Mouse (Mus musculus) erythroblast, embryonic 14.5 days (primary cell): ENCODE measurements around the gene Apoa1. TPM values are rescaled to one million over a fixed set of nuclear protein-coding genes. Genes with fewer than 3 reads are reported as not detected.

ENCODE experiments used
- H3K27me3 ChIP-seq: 2 replicates; pipeline ENCODE4 v1.6.1; 2012; ENCODE audit warnings: inconsistent platforms; ENCODE audit not compliant: control insufficient read depth
- H3K36me3 ChIP-seq: 2 replicates; pipeline ENCODE4 v1.6.1; 2012; ENCODE audit warnings: mild to moderate bottlenecking, inconsistent platforms; ENCODE audit not compliant: control insufficient read depth
- H3K4me1 ChIP-seq: 2 replicates; pipeline ENCODE4 v1.6.1; 2012; ENCODE audit warnings: inconsistent platforms; ENCODE audit not compliant: control insufficient read depth
- H3K4me3 ChIP-seq: replicated peaks from 2 replicates; pipeline ENCODE3; 2012; ENCODE audit warnings: moderate library complexity, mild to moderate bottlenecking, inconsistent platforms
- H3K9me3 ChIP-seq: 2 replicates; pipeline ENCODE4 v1.6.1; 2012; ENCODE audit warnings: low read length, inconsistent platforms, mixed read lengths; ENCODE audit not compliant: control insufficient read depth
- GATA1 ChIP-seq: IDR thresholded peaks from 2 replicates; pipeline ENCODE4 v1.6.1; 2012; ENCODE audit warnings: low read length, inconsistent platforms, mixed read lengths
- TAL1 ChIP-seq: IDR thresholded peaks from 3 replicates; pipeline ENCODE4 v1.6.1; 2012; ENCODE audit warnings: low read length, inconsistent platforms, mixed read lengths
- polyA plus RNA-seq: library from polyadenylated mRNA; stranded (reverse); fragments of >175 nt; gene quantifications from 2 replicates; pipeline ENCODE4 v1.2.3, GENCODE M21; 2012

Gene Apoa1
- polyA plus RNA-seq: 5.9 and 7.1 TPM in 2 replicates

DNA sequence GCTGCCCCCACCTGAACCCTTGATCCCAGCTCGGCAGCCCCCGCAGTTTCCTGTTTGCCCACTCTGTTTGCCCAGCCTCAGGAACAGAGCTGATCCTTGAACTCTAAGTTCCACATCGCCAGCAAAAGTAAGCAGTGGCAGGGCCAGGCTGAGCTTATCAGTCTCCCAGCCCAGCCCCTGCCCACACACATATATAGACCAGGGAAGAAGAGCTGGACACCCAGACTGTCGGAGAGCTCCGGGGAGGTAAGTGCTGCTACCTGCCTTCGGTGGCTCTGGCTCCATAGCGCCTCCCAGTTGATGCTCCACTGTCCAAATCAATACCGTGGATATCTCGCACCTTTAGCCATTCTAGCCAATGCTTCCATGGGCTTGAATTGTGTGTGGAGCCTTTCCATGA lies at the start of gene Apoa1:
Apoa1 (plus strand) TSS at position 90 of the 400 bp plus-strand sequence.
- no peaks in the 10 kb centered on the region for H3K27me3 ChIP-seq
- H3K4me1 ChIP-seq: peaks cover 6% of the 10 kb centered on the region
- no peaks in the 10 kb centered on the region for H3K36me3 ChIP-seq
- TF ChIP-seq GATA1: no peak
- no peak for TF ChIP-seq TAL1
- H3K4me3 ChIP-seq: peak within 1 kb of the TSS; percentile 56
- no peaks in the 10 kb centered on the region for H3K9me3 ChIP-seq

GRCm38 (mm10) chr9:46178595-46178994 lies 49.8 kb upstream of the Apoa1 start:
- no peaks in the 10 kb centered on the region for H3K9me3 ChIP-seq
- H3K36me3 ChIP-seq: peaks cover 9% of the 10 kb centered on the region; the same call in 1 of the 2 replicates
- H3K4me1 ChIP-seq: peaks cover 6% of the 10 kb centered on the region
- no peaks in the 10 kb centered on the region for H3K27me3 ChIP-seq
- no peak for TF ChIP-seq TAL1
- no peak for TF ChIP-seq GATA1
- H3K4me3 ChIP-seq: no peak overlapping the region

- no peak overlapping the region for H3K4me3 ChIP-seq
- H3K4me1 ChIP-seq: no peaks in the 10 kb centered on the region
- H3K36me3 ChIP-seq: peaks cover 9% of the 10 kb centered on the region; the same call in 1 of the 2 replicates
- TF ChIP-seq GATA1 (no peak), TAL1 (no peak)
- H3K9me3 ChIP-seq: no peaks in the 10 kb centered on the region
- H3K27me3 ChIP-seq: no peaks in the 10 kb centered on the region
Observed at GRCm38 (mm10) chr9:46181297-46181696, 47.1 kb upstream of the Apoa1 start.

GRCm38 (mm10) chr9:46184542-46184941 lies 43.8 kb upstream of the Apoa1 start:
- no peaks in the 10 kb centered on the region for H3K4me1 ChIP-seq
- H3K9me3 ChIP-seq: no peaks in the 10 kb centered on the region
- H3K27me3 ChIP-seq: no peaks in the 10 kb centered on the region
- H3K36me3 ChIP-seq: no peaks in the 10 kb centered on the region; the same call in 1 of the 2 replicates
- no peak for TF ChIP-seq GATA1
- no peak for TF ChIP-seq TAL1
- H3K4me3 ChIP-seq: no peak overlapping the region

GRCm38 (mm10) chr9:46185191-46185590 lies 43.2 kb upstream of the Apoa1 start:
- H3K36me3 ChIP-seq: no peaks in the 10 kb centered on the region; the same call in 1 of the 2 replicates
- no peak overlapping the region for H3K4me3 ChIP-seq
- H3K27me3 ChIP-seq: no peaks in the 10 kb centered on the region
- H3K9me3 ChIP-seq: no peaks in the 10 kb centered on the region
- TF ChIP-seq GATA1 (no peak), TAL1 (no peak)
- no peaks in the 10 kb centered on the region for H3K4me1 ChIP-seq

DNA sequence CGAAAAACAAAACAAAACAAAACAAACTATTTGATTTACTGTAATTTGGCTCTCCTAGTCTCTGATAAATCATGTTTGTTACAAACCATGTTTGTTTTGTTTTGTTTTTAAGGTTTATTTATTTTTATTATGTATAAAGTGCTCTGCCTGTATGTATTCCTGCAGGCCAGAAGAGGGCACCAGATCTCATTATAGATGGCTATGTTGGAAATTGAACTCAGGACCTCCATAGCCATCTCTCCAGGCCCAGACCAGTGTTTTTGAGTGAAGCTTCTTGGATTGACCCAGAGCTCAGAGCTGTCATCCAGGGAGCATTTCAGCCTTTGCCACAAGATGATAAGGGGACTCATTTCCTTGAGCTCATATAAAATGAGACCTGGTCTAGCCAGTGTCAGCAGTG lies 42.0 kb upstream of the Apoa1 start:
- Histone ChIP-seq H3K9me3 (no peaks in the 10 kb centered on the region), H3K27me3 (no peaks in the 10 kb centered on the region), H3K4me3 (no peak overlapping the region), H3K4me1 (no peaks in the 10 kb centered on the region), H3K36me3 (no peaks in the 10 kb centered on the region; the same call in 1 of the 2 replicates)
- TF ChIP-seq TAL1: no peak
- no peak for TF ChIP-seq GATA1

DNA sequence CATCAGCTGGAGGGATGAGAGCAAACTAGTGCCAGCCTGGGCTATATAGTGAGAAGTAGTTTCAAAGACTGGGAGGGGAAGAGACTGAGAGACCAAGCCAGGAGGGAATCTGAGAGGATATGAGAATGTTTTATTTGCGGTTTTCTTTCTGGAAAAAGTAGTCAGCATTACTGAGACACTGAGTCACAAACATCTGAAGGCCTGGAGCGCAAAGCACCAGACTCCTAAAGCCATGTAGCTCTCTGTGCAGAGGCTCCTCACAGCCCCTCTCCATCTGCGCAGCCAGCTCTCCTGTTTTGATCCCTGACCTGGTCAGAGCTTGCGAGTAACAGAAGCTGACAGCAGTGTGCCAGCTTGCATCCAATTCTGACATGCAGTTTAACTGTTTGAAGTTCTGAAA lies 40.0 kb upstream of the Apoa1 start:
- Histone ChIP-seq H3K9me3 (no peaks in the 10 kb centered on the region), H3K36me3 (no peaks in the 10 kb centered on the region; the same call in 1 of the 2 replicates), H3K27me3 (no peaks in the 10 kb centered on the region), H3K4me3 (no peak overlapping the region), H3K4me1 (no peaks in the 10 kb centered on the region)
- no peak for TF ChIP-seq TAL1
- TF ChIP-seq GATA1: no peak

GRCm38 (mm10) chr9:46188956-46189355 lies 39.4 kb upstream of the Apoa1 start:
- Histone ChIP-seq H3K9me3 (no peaks in the 10 kb centered on the region), H3K4me1 (no peaks in the 10 kb centered on the region), H3K36me3 (no peaks in the 10 kb centered on the region; the same call in 1 of the 2 replicates), H3K4me3 (no peak overlapping the region), H3K27me3 (no peaks in the 10 kb centered on the region)
- TF ChIP-seq GATA1 (no peak), TAL1 (no peak)

DNA sequence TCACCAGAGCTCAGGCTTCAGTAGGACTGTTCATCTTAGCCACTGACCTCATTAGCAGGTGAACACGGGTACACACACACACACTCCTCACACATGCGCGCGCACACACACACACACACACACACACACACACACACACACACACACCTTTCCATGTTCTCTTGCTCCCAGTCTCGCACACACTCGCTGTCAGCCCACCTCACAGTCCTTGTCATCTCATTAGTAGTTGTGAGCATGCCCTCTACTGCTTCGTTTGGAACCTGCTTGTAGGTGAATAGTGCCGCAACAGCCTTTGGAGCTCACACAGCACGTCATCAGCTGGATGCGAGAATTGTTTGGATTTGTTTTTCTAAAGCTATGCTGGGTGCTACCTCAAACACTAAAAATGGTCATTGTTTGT lies 39.0 kb upstream of the Apoa1 start:
- no peaks in the 10 kb centered on the region for H3K9me3 ChIP-seq
- no peak for TF ChIP-seq TAL1
- TF ChIP-seq GATA1: no peak
- H3K4me1 ChIP-seq: no peaks in the 10 kb centered on the region
- H3K27me3 ChIP-seq: no peaks in the 10 kb centered on the region
- H3K4me3 ChIP-seq: no peak overlapping the region
- H3K36me3 ChIP-seq: peaks cover 1% of the 10 kb centered on the region

DNA sequence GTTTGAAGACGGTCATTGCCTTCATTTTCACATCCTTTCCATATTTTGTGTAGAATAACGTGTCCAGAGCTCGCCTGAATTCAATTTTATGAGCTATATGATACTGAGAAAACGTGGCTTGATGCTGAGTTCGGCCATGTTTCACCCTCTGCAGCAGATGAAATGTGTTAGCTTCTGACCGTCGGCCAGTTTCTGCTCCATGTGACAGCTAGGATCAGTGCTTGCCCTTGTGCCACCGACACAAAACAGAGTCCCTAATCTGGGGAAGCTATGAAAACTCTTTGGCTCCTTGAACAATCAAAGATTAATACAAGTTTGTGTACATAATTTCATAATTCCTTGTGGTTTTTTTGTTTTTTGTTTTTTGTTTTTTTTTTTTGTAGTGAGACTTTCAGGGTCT lies 37.1 kb upstream of the Apoa1 start:
- TF ChIP-seq GATA1 (no peak), TAL1 (no peak)
- Histone ChIP-seq H3K36me3 (peaks cover 11% of the 10 kb centered on the region), H3K4me1 (no peaks in the 10 kb centered on the region), H3K4me3 (no peak overlapping the region), H3K9me3 (no peaks in the 10 kb centered on the region), H3K27me3 (no peaks in the 10 kb centered on the region)
